Mouse (Mus musculus) fat pad, adult 2 months (tissue): ENCODE measurements around the gene Ccdc24.

Experiments used
- DNase-seq: peaks from one replicate; pipeline ENCODE4 v3.0.0-alpha.2; 2011; ENCODE audit warnings: low read depth, low spot score; ENCODE audit errors: extremely low read depth

Gene Ccdc24

GRCm38 (mm10) chr4:117831920-117832691 lies 40.3 kb downstream of the Ccdc24 start:
- DNase-seq = no peak

- no peak for DNase-seq
Measured at GRCm38 (mm10) chr4:117831499-117831898, 40.9 kb downstream of the Ccdc24 start.

GRCm38 (mm10) chr4:117830801-117831200 lies 41.6 kb downstream of the Ccdc24 start:
- no peak for DNase-seq

GRCm38 (mm10) chr4:117830124-117830551 lies 42.2 kb downstream of the Ccdc24 start:
- no peak for DNase-seq

- no peak for DNase-seq
Measured at GRCm38 (mm10) chr4:117829260-117830123, 42.9 kb downstream of the Ccdc24 start.

GRCm38 (mm10) chr4:117828572-117829145 lies 43.7 kb downstream of the Ccdc24 start:
- DNase-seq = no peak

GRCm38 (mm10) chr4:117818032-117818431 lies 54.3 kb downstream of the Ccdc24 start:
- no peak for DNase-seq

GRCm38 (mm10) chr4:117816776-117817175 lies 55.6 kb downstream of the Ccdc24 start:
- DNase-seq = no peak
